Mouse (Mus musculus): ENCODE measurements around the gene Uroc1. TPM values are rescaled to one million over a fixed set of nuclear protein-coding genes. Genes with fewer than 3 reads are reported as not detected.

Uroc1 gene
- polyA plus RNA-seq, 1 experiment from 2014 or later, result not detected

- H3K9ac ChIP-seq (replicated peaks; ENCODE audit: low read depth, low read length), result no peak overlapping the region
- 68% methylated on average over 7 of the region's 7 CpGs for WGBS
Observed at GRCm38 (mm10) chr6:90319475-90320191, 13.5 kb upstream of the Uroc1 start.

GRCm38 (mm10) chr6:90320429-90320828 is 12.7 kb upstream of the Uroc1 start:
- no peak overlapping the region for H3K4me2 ChIP-seq (ENCODE audit: low read depth, low read length)
- no peaks in the 10 kb centered on the region for H3K27me3 ChIP-seq (ENCODE audit: control insufficient read depth, insufficient read depth, low read length)
- H3K9ac ChIP-seq (replicated peaks; ENCODE audit: low read depth, low read length), result no peak overlapping the region
- no peaks in the 10 kb centered on the region for H3K9me3 ChIP-seq (ENCODE audit: control insufficient read depth, low read length)
- 81% methylated on average over 5 of the region's 5 CpGs for WGBS
- no peak overlapping the region for H3K4me3 ChIP-seq (ENCODE audit: low read depth, low read length)
- H3K4me1 ChIP-seq (ENCODE audit: control insufficient read depth, insufficient read depth, low read length), result 0 out of 2 replicates have a peak, but pooled peaks cover 3% of the 10 kb centered on the region
- H3K27ac ChIP-seq (ENCODE audit: low read depth, low read length), result no peak overlapping the region
- ATAC-seq (ENCODE audit: low read depth), result no peak
- no peaks in the 10 kb centered on the region for H3K36me3 ChIP-seq (ENCODE audit: control insufficient read depth, insufficient read depth, low read length)

More at GRCm38 (mm10) chr6:90319475-90320191, 13.5 kb upstream of the Uroc1 start:
- Histone ChIP-seq H3K4me3 (ENCODE audit: low read depth, low read length) (no peak overlapping the region), H3K36me3 (ENCODE audit: control insufficient read depth, insufficient read depth, low read length) (no peaks in the 10 kb centered on the region), H3K4me2 (ENCODE audit: low read depth, low read length) (no peak overlapping the region), H3K9me3 (ENCODE audit: control insufficient read depth, low read length) (no peaks in the 10 kb centered on the region), H3K27me3 (ENCODE audit: control insufficient read depth, insufficient read depth, low read length) (no peaks in the 10 kb centered on the region), H3K4me1 (ENCODE audit: control insufficient read depth, insufficient read depth, low read length) (0 out of 2 replicates have a peak, but pooled peaks cover 3% of the 10 kb centered on the region), H3K27ac (ENCODE audit: low read depth, low read length) (no peak overlapping the region)
- no peak for ATAC-seq (ENCODE audit: low read depth)

GRCm38 (mm10) chr6:90321811-90322210 is 11.3 kb upstream of the Uroc1 start:
- no peak for ATAC-seq (ENCODE audit: low read depth)
- H3K4me2 ChIP-seq (ENCODE audit: low read depth, low read length), result no peak overlapping the region
- 0 out of 2 replicates have a peak, but pooled peaks cover 3% of the 10 kb centered on the region for H3K4me1 ChIP-seq (ENCODE audit: control insufficient read depth, insufficient read depth, low read length)
- H3K9me3 ChIP-seq (ENCODE audit: control insufficient read depth, low read length), result no peaks in the 10 kb centered on the region
- no peaks in the 10 kb centered on the region for H3K27me3 ChIP-seq (ENCODE audit: control insufficient read depth, insufficient read depth, low read length)
- H3K4me3 ChIP-seq (ENCODE audit: low read depth, low read length), result no peak overlapping the region
- 57% methylated on average over 4 of the region's 4 CpGs for WGBS
- no peak overlapping the region for H3K27ac ChIP-seq (ENCODE audit: low read depth, low read length)
- no peaks in the 10 kb centered on the region for H3K36me3 ChIP-seq (ENCODE audit: control insufficient read depth, insufficient read depth, low read length)
- no peak overlapping the region for H3K9ac ChIP-seq (replicated peaks; ENCODE audit: low read depth, low read length)

GRCm38 (mm10) chr6:90324026-90324425 is 9.1 kb upstream of the Uroc1 start:
- Histone ChIP-seq H3K36me3 (ENCODE audit: control insufficient read depth, insufficient read depth, low read length) (no peaks in the 10 kb centered on the region), H3K4me2 (ENCODE audit: low read depth, low read length) (no peak overlapping the region), H3K9ac (replicated peaks; ENCODE audit: low read depth, low read length) (no peak overlapping the region), H3K27me3 (ENCODE audit: control insufficient read depth, insufficient read depth, low read length) (no peaks in the 10 kb centered on the region), H3K4me3 (ENCODE audit: low read depth, low read length) (no peak overlapping the region), H3K4me1 (ENCODE audit: control insufficient read depth, insufficient read depth, low read length) (no peaks in the 10 kb centered on the region), H3K27ac (ENCODE audit: low read depth, low read length) (no peak overlapping the region), H3K9me3 (ENCODE audit: control insufficient read depth, low read length) (no peaks in the 10 kb centered on the region)
- ATAC-seq (ENCODE audit: low read depth), result no peak
- WGBS, result 74% methylated on average over 3 of the region's 3 CpGs

- no peak overlapping the region for H3K27ac ChIP-seq (ENCODE audit: low read depth, low read length)
- 74% methylated on average over 3 of the region's 3 CpGs for WGBS
Observed at GRCm38 (mm10) chr6:90324463-90324862, 8.6 kb upstream of the Uroc1 start.

GRCm38 (mm10) chr6:90324991-90325390 is 8.1 kb upstream of the Uroc1 start, which contains the start of gene Chst13:
Gene Chst13 (minus strand): TSS chr6:90325185.
- no peak within 1 kb of the TSS for H3K9ac ChIP-seq (replicated peaks; ENCODE audit: low read depth, low read length)

More at GRCm38 (mm10) chr6:90324463-90324862, 8.6 kb upstream of the Uroc1 start:
- no peak overlapping the region for H3K4me3 ChIP-seq (ENCODE audit: low read depth, low read length)
- H3K36me3 ChIP-seq (ENCODE audit: control insufficient read depth, insufficient read depth, low read length), result no peaks in the 10 kb centered on the region
- no peaks in the 10 kb centered on the region for H3K9me3 ChIP-seq (ENCODE audit: control insufficient read depth, low read length)
- no peak overlapping the region for H3K9ac ChIP-seq (replicated peaks; ENCODE audit: low read depth, low read length)
- H3K4me1 ChIP-seq (ENCODE audit: control insufficient read depth, insufficient read depth, low read length), result no peaks in the 10 kb centered on the region
- no peak for ATAC-seq (ENCODE audit: low read depth)
- no peaks in the 10 kb centered on the region for H3K27me3 ChIP-seq (ENCODE audit: control insufficient read depth, insufficient read depth, low read length)
- no peak overlapping the region for H3K4me2 ChIP-seq (ENCODE audit: low read depth, low read length)

GRCm38 (mm10) chr6:90327670-90328069 is 5.4 kb upstream of the Uroc1 start:
- Histone ChIP-seq H3K4me3 (ENCODE audit: low read depth, low read length) (no peak overlapping the region), H3K27me3 (ENCODE audit: control insufficient read depth, insufficient read depth, low read length) (no peaks in the 10 kb centered on the region), H3K4me2 (ENCODE audit: low read depth, low read length) (no peak overlapping the region), H3K9ac (replicated peaks; ENCODE audit: low read depth, low read length) (no peak overlapping the region), H3K4me1 (ENCODE audit: control insufficient read depth, insufficient read depth, low read length) (no peaks in the 10 kb centered on the region), H3K27ac (ENCODE audit: low read depth, low read length) (no peak overlapping the region), H3K9me3 (ENCODE audit: control insufficient read depth, low read length) (no peaks in the 10 kb centered on the region), H3K36me3 (ENCODE audit: control insufficient read depth, insufficient read depth, low read length) (no peaks in the 10 kb centered on the region)
- ATAC-seq (ENCODE audit: low read depth), result no peak
- 23% methylated on average over 6 of the region's 6 CpGs for WGBS

More at GRCm38 (mm10) chr6:90324991-90325390, 8.1 kb upstream of the Uroc1 start, which contains the start of gene Chst13:
- H3K36me3 ChIP-seq (ENCODE audit: control insufficient read depth, insufficient read depth, low read length), result no peaks in the 10 kb centered on the region
- WGBS, result 5% methylated on average over 22 of the region's 22 CpGs
- ATAC-seq (ENCODE audit: low read depth), result no peak
- no peak within 1 kb of the TSS for H3K27ac ChIP-seq (ENCODE audit: low read depth, low read length)
- H3K4me3 ChIP-seq (ENCODE audit: low read depth, low read length), result no peak within 1 kb of the TSS
- H3K27me3 ChIP-seq (ENCODE audit: control insufficient read depth, insufficient read depth, low read length), result no peaks in the 10 kb centered on the region
- H3K4me2 ChIP-seq (ENCODE audit: low read depth, low read length), result peak within 1 kb of the TSS; percentile 27; the same call in 1 of the 2 replicates
- no peaks in the 10 kb centered on the region for H3K4me1 ChIP-seq (ENCODE audit: control insufficient read depth, insufficient read depth, low read length)
- H3K9me3 ChIP-seq (ENCODE audit: control insufficient read depth, low read length), result no peaks in the 10 kb centered on the region

GRCm38 (mm10) chr6:90329953-90330352 is 3.1 kb upstream of the Uroc1 start:
- no peaks in the 10 kb centered on the region for H3K4me1 ChIP-seq (ENCODE audit: control insufficient read depth, insufficient read depth, low read length)
- H3K4me3 ChIP-seq (ENCODE audit: low read depth, low read length), result no peak overlapping the region
- 38% methylated on average over 1 of the region's 1 CpGs for WGBS
- no peak overlapping the region for H3K4me2 ChIP-seq (ENCODE audit: low read depth, low read length)
- H3K27ac ChIP-seq (ENCODE audit: low read depth, low read length), result no peak overlapping the region
- peak; percentile 68; the same call in 1 of the 2 replicates for ATAC-seq (ENCODE audit: low read depth)
- H3K36me3 ChIP-seq (ENCODE audit: control insufficient read depth, insufficient read depth, low read length), result no peaks in the 10 kb centered on the region
- H3K9me3 ChIP-seq (ENCODE audit: control insufficient read depth, low read length), result no peaks in the 10 kb centered on the region
- H3K27me3 ChIP-seq (ENCODE audit: control insufficient read depth, insufficient read depth, low read length), result no peaks in the 10 kb centered on the region
- no peak overlapping the region for H3K9ac ChIP-seq (replicated peaks; ENCODE audit: low read depth, low read length)

- Histone ChIP-seq H3K4me3 (ENCODE audit: low read depth, low read length) (no peak overlapping the region), H3K27me3 (ENCODE audit: control insufficient read depth, insufficient read depth, low read length) (no peaks in the 10 kb centered on the region), H3K36me3 (ENCODE audit: control insufficient read depth, insufficient read depth, low read length) (no peaks in the 10 kb centered on the region), H3K27ac (ENCODE audit: low read depth, low read length) (no peak overlapping the region), H3K9me3 (ENCODE audit: control insufficient read depth, low read length) (no peaks in the 10 kb centered on the region), H3K4me1 (ENCODE audit: control insufficient read depth, insufficient read depth, low read length) (no peaks in the 10 kb centered on the region), H3K4me2 (ENCODE audit: low read depth, low read length) (no peak overlapping the region), H3K9ac (replicated peaks; ENCODE audit: low read depth, low read length) (no peak overlapping the region)
- WGBS, result 83% methylated on average over 3 of the region's 3 CpGs
- ATAC-seq (ENCODE audit: low read depth), result no peak
Observed at GRCm38 (mm10) chr6:90334244-90334643, 1.2 kb downstream of the Uroc1 start.
